Mouse (Mus musculus) activated CD4-positive, CD25-positive, alpha-beta regulatory T cell (primary cell): ENCODE results near the gene Fam129b. TPM values are rescaled to one million over a fixed set of nuclear protein-coding genes. Genes with fewer than 3 reads are reported as not detected.

Experiments
- polyA plus RNA-seq, 2 experiments: library from polyadenylated mRNA; unstranded; fragments of 100-300 nt; shearing (Covaris generic); gene quantifications; one replicate each; pipeline ENCODE4 v1.2.1; 2017

The Fam129b gene
- polyA plus RNA-seq, result 1 to 10 TPM; 2.3 to 8.5 TPM

GRCm38 (mm10) chr2:32875675-32876489, at the start of gene Fam129b:
Gene Fam129b (plus strand): TSS chr2:32876114.

GRCm38 (mm10) chr2:32846805-32847467, 29.0 kb upstream of the Fam129b start, which contains the start of gene Stxbp1:
Gene Stxbp1 (minus strand): TSS chr2:32847245.

GRCm38 (mm10) chr2:32961192-32961995, 85.5 kb downstream of the Fam129b start, which contains the start of the genes Rpl12 and Lrsam1:
Gene Rpl12 (plus strand): TSS chr2:32961559.
Gene Lrsam1 (minus strand): TSS chr2:32961614.

Other genes starting within 250 kb of the Fam129b start
- under 1 TPM in 1 of 2 experiments, not detected in 1; 0.80 TPM for gene Eng, start 229.5 kb upstream of the Fam129b start, polyA plus RNA-seq
- 10 to 100 TPM; 11.0 to 16.7 TPM for gene Fpgs, start 172.0 kb upstream of the Fam129b start, polyA plus RNA-seq
- gene Cdk9, start 163.0 kb upstream of the Fam129b start, polyA plus RNA-seq, result 100 to 1,000 TPM; 173 to 181 TPM
- 100 to 1,000 TPM; 105 to 112 TPM for gene Sh2d3c, start 155.1 kb upstream of the Fam129b start, polyA plus RNA-seq
- gene 6330409D20Rik, start 135.1 kb upstream of the Fam129b start, polyA plus RNA-seq, result under 1 TPM; 0.48 to 0.95 TPM
- gene Tor2a, start 118.9 kb upstream of the Fam129b start, polyA plus RNA-seq, result 10 to 100 TPM; 69.8 to 78.7 TPM
- gene Ttc16, start 100.5 kb upstream of the Fam129b start, polyA plus RNA-seq, result 1 to 10 TPM in 1 of 2 experiments, under 1 TPM in 1; 0.79 to 3.5 TPM
- gene Ptrh1, start 100.3 kb upstream of the Fam129b start, polyA plus RNA-seq, result 1 to 10 TPM; 2.9 to 4.3 TPM
- under 1 TPM; 0.15 to 0.39 TPM for gene Cfap157, start 91.7 kb upstream of the Fam129b start, polyA plus RNA-seq
- 1 to 10 TPM; 2.8 to 3.4 TPM for gene Stxbp1, start 28.9 kb upstream of the Fam129b start, polyA plus RNA-seq
- 10 to 100 TPM; 17.8 to 46.7 TPM for gene Rpl12, start 85.4 kb downstream of the Fam129b start, polyA plus RNA-seq
- gene Lrsam1, start 85.5 kb downstream of the Fam129b start, polyA plus RNA-seq, result 10 to 100 TPM in 1 of 2 experiments, 1 to 10 TPM in 1; 2.8 to 10.7 TPM
- 1 to 10 TPM; 8.5 to 9.2 TPM for gene Slc2a8, start 106.0 kb downstream of the Fam129b start, polyA plus RNA-seq